Mouse (Mus musculus) small intestine, adult 2 months (tissue): Measurements from ENCODE around the gene Trappc3.

ENCODE experiments used
- CTCF ChIP-seq: fragments of 200-500 bp; IDR thresholded peaks from 2 replicates; pipeline ENCODE4 v1.5.1; 2012; ENCODE audit warnings: low read depth, mild to moderate bottlenecking, control low read depth, inconsistent platforms, low read length, moderate library complexity, mixed read lengths; ENCODE audit not compliant: insufficient replicate concordance, insufficient read length; ENCODE audit errors: extremely low read depth
- POLR2A ChIP-seq: fragments of 200-500 bp; IDR thresholded peaks from 2 replicates; pipeline ENCODE4 v1.6.1; 2012; ENCODE audit warnings: low read depth, mild to moderate bottlenecking, control low read depth, inconsistent platforms, low read length, moderate library complexity

- TF ChIP-seq CTCF = no peak
- no peak for TF ChIP-seq POLR2A
Observed at GRCm38 (mm10) chr4:126222631-126223030, 39.5 kb upstream of the Trappc3 start.
